Mouse (Mus musculus) lung, postnatal 0 days (tissue): ENCODE data around the gene Gm15737.

Source experiments
- CTCF ChIP-seq: IDR thresholded peaks from 2 replicates; pipeline ENCODE4 v1.5.1; 2016; ENCODE audit warnings: antibody characterized with exemption, mild to moderate bottlenecking
- EP300 ChIP-seq: IDR thresholded peaks from 2 replicates; pipeline ENCODE4 v1.6.1; 2016; ENCODE audit warnings: antibody characterized with exemption, mild to moderate bottlenecking, control low read depth

DNA sequence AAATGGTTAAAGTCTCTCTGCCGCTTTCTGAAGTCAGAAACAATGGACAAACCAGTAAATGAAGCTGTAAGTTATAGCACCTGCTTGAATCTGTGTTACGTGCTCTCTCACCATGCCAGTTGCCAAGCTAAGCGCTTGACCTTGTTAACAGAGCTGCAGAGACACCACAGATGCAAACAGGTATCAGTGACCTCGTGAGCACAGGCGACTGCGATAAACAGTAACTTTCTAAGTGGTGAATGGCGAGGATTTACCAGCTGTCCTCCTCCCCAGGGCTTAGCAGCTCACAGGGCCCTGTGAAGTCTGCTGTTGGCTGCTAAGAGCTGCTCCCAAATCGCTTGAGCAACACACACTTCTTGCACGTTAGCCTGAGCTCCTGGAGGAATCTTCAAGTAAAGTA lies 6.6 kb upstream of the Gm15737 start:
- TF ChIP-seq EP300 (no peak), CTCF (no peak)
